ENCODE assay signal across 18 mouse cellular contexts in the genomic region with DNA sequence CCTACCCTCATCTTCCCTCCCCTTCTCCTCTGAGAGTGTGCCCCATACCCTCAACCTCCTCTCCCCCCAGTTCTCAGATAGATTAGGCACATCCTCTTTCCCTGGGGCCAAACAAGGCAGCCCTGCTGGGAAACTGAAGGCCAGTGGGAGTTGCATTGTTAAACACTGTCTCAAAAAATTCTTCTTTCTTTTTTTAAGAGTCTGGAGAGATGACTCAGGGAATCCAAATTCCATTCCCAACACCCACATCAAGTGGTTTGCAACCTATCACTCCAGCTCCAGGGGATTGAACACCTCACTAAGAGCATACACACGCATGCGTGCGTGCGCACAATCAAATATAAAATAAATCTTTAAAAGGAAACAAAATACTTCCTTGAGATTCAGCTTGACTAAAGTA. TPM values are rescaled to one million over a fixed set of nuclear protein-coding genes. Genes with fewer than 3 reads are reported as not detected.
"Had no signal": no experiment of that assay in that cellular context is flagged by ENCODE, and none has a peak within 500 bp of the region (broad histone marks: within the 10 kb centered on the region; RNA-seq: fewer than 3 reads in every experiment).

No protein-coding gene starts in this region.

- H3K27ac ChIP-seq: lung, embryonic 15.5 days; macrophage; midbrain, embryonic 13.5 days; midbrain, embryonic 15.5 days; neural tube, embryonic 12.5 days; stomach, embryonic 15.5 days; stomach, postnatal 0 days had no signal

- H3K9me3 ChIP-seq: lung, embryonic 15.5 days; megakaryocyte, embryonic 14.5 days; midbrain, embryonic 13.5 days; midbrain, embryonic 15.5 days; neural tube, embryonic 12.5 days; stomach, embryonic 15.5 days had no signal

- H3K4me2 ChIP-seq: lung, embryonic 15.5 days; midbrain, embryonic 11.5 days; midbrain, embryonic 13.5 days; midbrain, embryonic 15.5 days; neural tube, embryonic 12.5 days; stomach, embryonic 15.5 days had no signal

- H3K4me3 ChIP-seq: lung, embryonic 15.5 days; megakaryocyte, embryonic 14.5 days; midbrain, embryonic 13.5 days; midbrain, embryonic 15.5 days; neural tube, embryonic 12.5 days; stomach, embryonic 15.5 days had no signal

- H3K4me1 ChIP-seq: lung, embryonic 15.5 days; megakaryocyte, embryonic 14.5 days; midbrain, embryonic 13.5 days; midbrain, embryonic 15.5 days; neural tube, embryonic 12.5 days; stomach, embryonic 15.5 days had no signal

- H3K9ac ChIP-seq: liver, postnatal 0 days; lung, embryonic 15.5 days; midbrain, embryonic 13.5 days; midbrain, embryonic 15.5 days; neural tube, embryonic 12.5 days; stomach, embryonic 15.5 days had no signal

- DNase-seq: liver, postnatal 0 days; lung, adult 2 months; lung, postnatal 14 days; lung, postnatal 36 days; right cerebral cortex, postnatal 14 days; thymus, adult 2 months; thymus, postnatal 14 days; thymus, postnatal 36 days had no signal

- ATAC-seq: liver, postnatal 0 days; lung, postnatal 0 days; midbrain, embryonic 13.5 days; midbrain, embryonic 15.5 days had no signal

- H3K27me3 ChIP-seq: lung, embryonic 15.5 days; midbrain, embryonic 13.5 days; midbrain, embryonic 15.5 days; neural tube, embryonic 12.5 days; stomach, embryonic 15.5 days had no signal

- H3K36me3 ChIP-seq: midbrain, embryonic 13.5 days; midbrain, embryonic 15.5 days; neural tube, embryonic 12.5 days; stomach, embryonic 15.5 days had no signal

RNA-seq across cellular contexts. Expression of a gene that starts 32.9 kb away (rescaled TPM):
- polyA plus RNA-seq: liver, postnatal 0 days; macrophage had no signal
